Mouse (Mus musculus) erythroblast, embryonic 14.5 days (primary cell): ENCODE measurements around the gene Phf23.

ENCODE experiments used
- GATA1 ChIP-seq: IDR thresholded peaks from 2 replicates; pipeline ENCODE4 v1.6.1; 2012; ENCODE audit warnings: low read length, inconsistent platforms, mixed read lengths
- TAL1 ChIP-seq: IDR thresholded peaks from 3 replicates; pipeline ENCODE4 v1.6.1; 2012; ENCODE audit warnings: low read length, inconsistent platforms, mixed read lengths

GRCm38 (mm10) chr11:69950807-69951459, 44.6 kb upstream of the Phf23 start:
- TF ChIP-seq GATA1 (no peak), TAL1 (no peak)
